Mouse (Mus musculus) thymus, adult 2 months (tissue): Measurements from ENCODE around the gene Snapc2.

ENCODE experiments used
- CTCF ChIP-seq: fragments of 200-500 bp; IDR thresholded peaks from 2 replicates; pipeline ENCODE4 v1.5.1; 2012; ENCODE audit warnings: mild to moderate bottlenecking, control low read depth, low read length, moderate library complexity, borderline replicate concordance; ENCODE audit not compliant: control insufficient read depth, poor library complexity, insufficient read depth; ENCODE audit errors: extremely low read depth
- POLR2A ChIP-seq: fragments of 200-500 bp; IDR thresholded peaks from 2 replicates; pipeline ENCODE4 v1.6.1; 2012; ENCODE audit warnings: mild to moderate bottlenecking, low read length, control low read depth, moderate library complexity; ENCODE audit not compliant: control insufficient read depth, poor library complexity, insufficient read depth; ENCODE audit errors: extremely low read depth

- TF ChIP-seq POLR2A = no peak
- no peak for TF ChIP-seq CTCF
These were observed 7.8 kb upstream of the Snapc2 start for GRCm38 (mm10) chr8:4245061-4245460.
